Mouse (Mus musculus) G1E-ER4 (cell line): ENCODE data around the gene Pcca. TPM values are rescaled to one million over a fixed set of nuclear protein-coding genes. Genes with fewer than 3 reads are reported as not detected.

Source experiments
- GATA1 ChIP-seq: IDR thresholded peaks from one replicate; pipeline ENCODE4 v1.8.0; 2012; ENCODE audit warnings: low read length, inconsistent platforms
- polyA plus RNA-seq: library from polyadenylated mRNA; stranded (reverse); fragments of >175 nt; gene quantifications from 2 replicates; pipeline ENCODE4 v1.2.3, GENCODE M21; 2012

Gene Pcca
- polyA plus RNA-seq, 1 experiment: 26.9 TPM

GRCm38 (mm10) chr14:122608323-122608722 is 74.2 kb downstream of the Pcca start:
- TF ChIP-seq GATA1: no peak

- TF ChIP-seq GATA1: no peak
Measured at GRCm38 (mm10) chr14:122611035-122611434, 76.9 kb downstream of the Pcca start.

- no peak for TF ChIP-seq GATA1
Measured at GRCm38 (mm10) chr14:122612317-122612716, 78.2 kb downstream of the Pcca start.

- no peak for TF ChIP-seq GATA1
Measured at GRCm38 (mm10) chr14:122617656-122618055, 83.5 kb downstream of the Pcca start.

GRCm38 (mm10) chr14:122633416-122633815 is 99.3 kb downstream of the Pcca start:
- no peak for TF ChIP-seq GATA1

GRCm38 (mm10) chr14:122636601-122637000 is 102.5 kb downstream of the Pcca start:
- no peak for TF ChIP-seq GATA1

- TF ChIP-seq GATA1: no peak
Measured at GRCm38 (mm10) chr14:122637798-122638555, 103.9 kb downstream of the Pcca start.

- no peak for TF ChIP-seq GATA1
Measured at GRCm38 (mm10) chr14:122639168-122639720, 105.1 kb downstream of the Pcca start.

GRCm38 (mm10) chr14:122642432-122642831 is 108.3 kb downstream of the Pcca start:
- TF ChIP-seq GATA1: no peak

GRCm38 (mm10) chr14:122648214-122648613 is 114.1 kb downstream of the Pcca start:
- no peak for TF ChIP-seq GATA1

GRCm38 (mm10) chr14:122649336-122649950 is 115.3 kb downstream of the Pcca start:
- TF ChIP-seq GATA1: no peak

GRCm38 (mm10) chr14:122651681-122652080 is 117.6 kb downstream of the Pcca start:
- no peak for TF ChIP-seq GATA1

GRCm38 (mm10) chr14:122675661-122676060 is 141.5 kb downstream of the Pcca start:
- no peak for TF ChIP-seq GATA1

GRCm38 (mm10) chr14:122683645-122684044 is 149.5 kb downstream of the Pcca start:
- TF ChIP-seq GATA1: no peak

GRCm38 (mm10) chr14:122684250-122684649 is 150.1 kb downstream of the Pcca start:
- no peak for TF ChIP-seq GATA1

GRCm38 (mm10) chr14:122684811-122685210 is 150.7 kb downstream of the Pcca start:
- TF ChIP-seq GATA1: no peak

- TF ChIP-seq GATA1: no peak
Measured at GRCm38 (mm10) chr14:122687398-122687797, 153.3 kb downstream of the Pcca start.
